Mouse (Mus musculus) liver, adult 2 months (tissue): ENCODE results near the gene Chrnb2.

Experiments
- CTCF ChIP-seq: fragments of 200-500 bp; IDR thresholded peaks from 2 replicates; pipeline ENCODE4 v1.5.1; 2011; ENCODE audit warnings: low read depth, low read length, control low read depth
- POLR2A ChIP-seq: fragments of 200-500 bp; IDR thresholded peaks from 2 replicates; pipeline ENCODE4 v1.6.1; 2011; ENCODE audit warnings: low read length, control low read depth; ENCODE audit not compliant: insufficient read depth; ENCODE audit errors: extremely low read depth

DNA sequence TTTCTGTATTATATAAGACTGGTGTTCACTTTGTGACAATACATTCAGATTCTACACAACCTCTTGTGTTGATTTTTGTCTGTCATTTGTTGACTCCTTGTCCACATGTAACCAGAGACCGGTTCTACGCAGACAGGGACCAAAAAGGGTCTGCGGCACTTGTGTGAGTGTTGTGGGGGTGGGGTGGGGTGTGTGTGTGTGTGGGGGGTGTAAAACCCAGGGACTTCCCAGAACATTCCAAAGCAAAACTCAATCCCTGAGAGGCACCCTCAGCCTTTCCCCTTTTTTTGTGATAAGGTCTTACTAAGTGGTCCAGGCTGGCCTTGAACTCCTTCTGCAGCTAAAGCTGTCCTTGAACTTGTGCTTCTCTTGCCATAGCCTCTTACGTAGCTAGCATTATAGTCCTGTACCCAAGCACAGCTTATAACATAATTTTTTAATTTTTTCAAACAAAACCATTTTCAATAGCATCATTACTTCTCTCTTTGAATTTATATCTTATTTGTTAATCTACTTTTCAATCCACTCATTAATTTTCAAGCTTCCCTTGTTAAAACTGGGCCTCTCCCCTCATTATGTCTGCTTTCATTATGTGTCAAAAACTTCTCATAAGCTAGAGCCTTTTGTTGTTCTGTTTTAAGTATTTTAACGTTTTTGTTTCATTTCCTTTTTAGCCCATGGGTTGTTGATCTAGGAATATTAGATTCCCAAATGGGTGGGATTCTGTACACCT is 36.5 kb upstream of the Chrnb2 start:
- TF ChIP-seq POLR2A (no peak), CTCF (no peak)
